Mouse (Mus musculus): ENCODE data around the gene Olfr112. TPM values are rescaled to one million over a fixed set of nuclear protein-coding genes. Genes with fewer than 3 reads are reported as not detected.
"Not testable (repeated sequence)": the region's sequence is repeated elsewhere in the genome, so short reads cannot be mapped to it uniquely, and the experiment has no call there.

The Olfr112 gene
- not detected in 2 replicates for polyA plus RNA-seq (2014; fragmentation: Nextera tagmentation; extraction: Ambion mirVana)

DNA sequence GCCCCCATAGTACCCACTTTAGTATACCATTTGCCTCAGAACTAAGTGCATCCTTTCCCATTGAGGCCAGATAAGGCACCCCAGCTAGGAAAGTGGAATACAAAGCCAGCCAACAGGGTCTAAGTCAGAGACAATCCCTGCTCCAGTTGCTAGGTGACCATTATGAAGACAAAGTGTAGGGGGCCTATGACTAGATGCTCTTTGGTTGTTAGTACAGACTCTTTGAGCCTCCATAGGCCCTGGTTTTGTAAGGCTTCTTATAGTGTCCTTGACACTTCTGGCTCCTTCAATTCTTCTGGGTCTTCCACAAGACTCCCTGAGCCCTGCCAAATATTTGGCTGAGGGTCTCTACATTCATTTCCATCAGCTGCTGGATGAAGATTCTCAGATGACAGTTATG, at the start of gene Olfr112:
Gene Olfr112, minus strand, starts transcription at position 101 of the 400 bp plus-strand sequence.
- Histone ChIP-seq H3K9ac (replicated peaks; ENCODE audit: low read depth, low read length) (no peak within 1 kb of the TSS), H3K36me3 (ENCODE audit: control insufficient read depth, insufficient read depth, low read length) (no peaks in the 10 kb centered on the region), H3K4me1 (ENCODE audit: control insufficient read depth, insufficient read depth, low read length) (no peaks in the 10 kb centered on the region), H3K4me2 (ENCODE audit: low read depth, low read length) (no peak within 1 kb of the TSS), H3K27me3 (ENCODE audit: control insufficient read depth, insufficient read depth, low read length) (no peaks in the 10 kb centered on the region), H3K4me3 (ENCODE audit: low read depth, low read length) (no peak within 1 kb of the TSS), H3K9me3 (ENCODE audit: control insufficient read depth, low read length) (no peaks in the 10 kb centered on the region), H3K27ac (ENCODE audit: low read depth, low read length) (no peak within 1 kb of the TSS)
- ATAC-seq (ENCODE audit: low read depth) = no peak

- Histone ChIP-seq H3K9ac (replicated peaks; ENCODE audit: low read depth, low read length) (no peak within 1 kb of the TSS), H3K9me3 (ENCODE audit: control insufficient read depth, low read length) (no peaks in the 10 kb centered on the region), H3K4me1 (ENCODE audit: control insufficient read depth, insufficient read depth, low read length) (no peaks in the 10 kb centered on the region), H3K27ac (ENCODE audit: low read depth, low read length) (no peak within 1 kb of the TSS), H3K36me3 (ENCODE audit: control insufficient read depth, insufficient read depth, low read length) (no peaks in the 10 kb centered on the region), H3K27me3 (ENCODE audit: control insufficient read depth, insufficient read depth, low read length) (no peaks in the 10 kb centered on the region), H3K4me2 (ENCODE audit: low read depth, low read length) (no peak within 1 kb of the TSS), H3K4me3 (ENCODE audit: low read depth, low read length) (no peak within 1 kb of the TSS)
- no peak for ATAC-seq (ENCODE audit: low read depth)
These were observed 23.4 kb upstream of the Olfr112 start, which contains the start of gene Olfr114 for GRCm38 (mm10) chr17:37592643-37593042. TSS of gene Olfr114 (minus strand) at chr17:37592743.

GRCm38 (mm10) chr17:37577563-37577962, 8.3 kb upstream of the Olfr112 start, which contains the start of gene Olfr113:
TSS of gene Olfr113 (minus strand) at chr17:37577663.
- H3K27me3 ChIP-seq (ENCODE audit: control insufficient read depth, insufficient read depth, low read length) = no peaks in the 10 kb centered on the region
- H3K4me2 ChIP-seq (ENCODE audit: low read depth, low read length) = no peak within 1 kb of the TSS
- H3K4me1 ChIP-seq (ENCODE audit: control insufficient read depth, insufficient read depth, low read length) = no peaks in the 10 kb centered on the region
- no peak within 1 kb of the TSS for H3K4me3 ChIP-seq (ENCODE audit: low read depth, low read length)
- ATAC-seq (ENCODE audit: low read depth) = no peak
- no peak within 1 kb of the TSS for H3K9ac ChIP-seq (replicated peaks; ENCODE audit: low read depth, low read length)
- no peaks in the 10 kb centered on the region for H3K9me3 ChIP-seq (ENCODE audit: control insufficient read depth, low read length)
- no peaks in the 10 kb centered on the region for H3K36me3 ChIP-seq (ENCODE audit: control insufficient read depth, insufficient read depth, low read length)
- H3K27ac ChIP-seq (ENCODE audit: low read depth, low read length) = no peak within 1 kb of the TSS

- H3K36me3 ChIP-seq (ENCODE audit: control insufficient read depth, insufficient read depth, low read length) = no peaks in the 10 kb centered on the region
- 72% methylated on average over 1 of the region's 1 CpGs for WGBS
- no peak overlapping the region for H3K27ac ChIP-seq (ENCODE audit: low read depth, low read length)
- no peaks in the 10 kb centered on the region for H3K4me1 ChIP-seq (ENCODE audit: control insufficient read depth, insufficient read depth, low read length)
- no peaks in the 10 kb centered on the region for H3K9me3 ChIP-seq (ENCODE audit: control insufficient read depth, low read length)
- no peak for ATAC-seq (ENCODE audit: low read depth)
- H3K4me3 ChIP-seq (ENCODE audit: low read depth, low read length) = no peak overlapping the region
- H3K4me2 ChIP-seq (ENCODE audit: low read depth, low read length) = no peak overlapping the region
- H3K27me3 ChIP-seq (ENCODE audit: control insufficient read depth, insufficient read depth, low read length) = no peaks in the 10 kb centered on the region
- H3K9ac ChIP-seq (replicated peaks; ENCODE audit: low read depth, low read length) = no peak overlapping the region
These were observed 10.2 kb downstream of the Olfr112 start for GRCm38 (mm10) chr17:37558913-37559615.

- Histone ChIP-seq H3K4me1 (ENCODE audit: control insufficient read depth, insufficient read depth, low read length) (no peaks in the 10 kb centered on the region), H3K27ac (ENCODE audit: low read depth, low read length) (no peak overlapping the region), H3K36me3 (ENCODE audit: control insufficient read depth, insufficient read depth, low read length) (no peaks in the 10 kb centered on the region), H3K9me3 (ENCODE audit: control insufficient read depth, low read length) (no peaks in the 10 kb centered on the region), H3K4me3 (ENCODE audit: low read depth, low read length) (no peak overlapping the region), H3K27me3 (ENCODE audit: control insufficient read depth, insufficient read depth, low read length) (no peaks in the 10 kb centered on the region), H3K4me2 (ENCODE audit: low read depth, low read length) (no peak overlapping the region), H3K9ac (replicated peaks; ENCODE audit: low read depth, low read length) (no peak overlapping the region)
- no peak for ATAC-seq (ENCODE audit: low read depth)
- WGBS = 66% methylated on average over 3 of the region's 3 CpGs
These were observed 25.3 kb downstream of the Olfr112 start for GRCm38 (mm10) chr17:37543800-37544435.

- Histone ChIP-seq H3K4me3 (ENCODE audit: low read depth, low read length) (no peak overlapping the region), H3K9ac (replicated peaks; ENCODE audit: low read depth, low read length) (no peak overlapping the region), H3K27ac (ENCODE audit: low read depth, low read length) (no peak overlapping the region), H3K4me2 (ENCODE audit: low read depth, low read length) (no peak overlapping the region), H3K9me3 (ENCODE audit: control insufficient read depth, low read length) (no peaks in the 10 kb centered on the region), H3K27me3 (ENCODE audit: control insufficient read depth, insufficient read depth, low read length) (no peaks in the 10 kb centered on the region), H3K4me1 (ENCODE audit: control insufficient read depth, insufficient read depth, low read length) (no peaks in the 10 kb centered on the region), H3K36me3 (ENCODE audit: control insufficient read depth, insufficient read depth, low read length) (no peaks in the 10 kb centered on the region)
- no peak for ATAC-seq (ENCODE audit: low read depth)
- 82% methylated on average over 4 of the region's 4 CpGs for WGBS
These were observed 27.7 kb downstream of the Olfr112 start for GRCm38 (mm10) chr17:37541454-37542119.

- H3K4me1 ChIP-seq (ENCODE audit: control insufficient read depth, insufficient read depth, low read length); ATAC-seq (ENCODE audit: low read depth); H3K9me3 ChIP-seq (ENCODE audit: control insufficient read depth, low read length); H3K27me3 ChIP-seq (ENCODE audit: control insufficient read depth, insufficient read depth, low read length); H3K36me3 ChIP-seq (ENCODE audit: control insufficient read depth, insufficient read depth, low read length); H3K4me2 ChIP-seq (ENCODE audit: low read depth, low read length); H3K27ac ChIP-seq (ENCODE audit: low read depth, low read length); H3K4me3 ChIP-seq (ENCODE audit: low read depth, low read length); H3K9ac ChIP-seq (replicated peaks; ENCODE audit: low read depth, low read length): not testable (repeated sequence)
- 67% methylated on average over 1 of the region's 1 CpGs for WGBS
These were observed 30.8 kb downstream of the Olfr112 start for GRCm38 (mm10) chr17:37538416-37538815.

- Histone ChIP-seq H3K4me1 (ENCODE audit: control insufficient read depth, insufficient read depth, low read length) (no peaks in the 10 kb centered on the region), H3K9me3 (ENCODE audit: control insufficient read depth, low read length) (no peaks in the 10 kb centered on the region), H3K4me3 (ENCODE audit: low read depth, low read length) (no peak overlapping the region), H3K27ac (ENCODE audit: low read depth, low read length) (no peak overlapping the region), H3K27me3 (ENCODE audit: control insufficient read depth, insufficient read depth, low read length) (no peaks in the 10 kb centered on the region), H3K9ac (replicated peaks; ENCODE audit: low read depth, low read length) (no peak overlapping the region), H3K4me2 (ENCODE audit: low read depth, low read length) (no peak overlapping the region), H3K36me3 (ENCODE audit: control insufficient read depth, insufficient read depth, low read length) (no peaks in the 10 kb centered on the region)
- no peak for ATAC-seq (ENCODE audit: low read depth)
These were observed 34.1 kb downstream of the Olfr112 start for GRCm38 (mm10) chr17:37535173-37535572.

GRCm38 (mm10) chr17:37525427-37525826, 43.8 kb downstream of the Olfr112 start:
- not testable (repeated sequence) for H3K36me3 ChIP-seq (ENCODE audit: control insufficient read depth, insufficient read depth, low read length); H3K4me3 ChIP-seq (ENCODE audit: low read depth, low read length); H3K9me3 ChIP-seq (ENCODE audit: control insufficient read depth, low read length); ATAC-seq (ENCODE audit: low read depth); H3K27me3 ChIP-seq (ENCODE audit: control insufficient read depth, insufficient read depth, low read length); H3K27ac ChIP-seq (ENCODE audit: low read depth, low read length); H3K4me1 ChIP-seq (ENCODE audit: control insufficient read depth, insufficient read depth, low read length); H3K9ac ChIP-seq (replicated peaks; ENCODE audit: low read depth, low read length); H3K4me2 ChIP-seq (ENCODE audit: low read depth, low read length)
- WGBS = 78% methylated on average over 1 of the region's 1 CpGs
